Mouse (Mus musculus): ENCODE data around the gene Rab38. TPM values are rescaled to one million over a fixed set of nuclear protein-coding genes. Genes with fewer than 3 reads are reported as not detected.

Rab38 gene
- polyA plus RNA-seq, 1 experiment, result 2.0 TPM

- H3K4me3 ChIP-seq (ENCODE audit: control insufficient read depth, insufficient read depth, low read length), result no peak overlapping the region
- TF ChIP-seq CTCF (IDR thresholded peaks at IDR 0.05; ENCODE audit: borderline replicate concordance, control insufficient read depth, extremely low read depth, insufficient read depth, low read length, poor library complexity) (no peak), POLR2A (IDR thresholded peaks at IDR 0.05; ENCODE audit: control insufficient read depth, extremely low read depth, insufficient read depth, low read length, poor library complexity) (no peak)
- no peaks in the 10 kb centered on the region for H3K36me3 ChIP-seq (ENCODE audit: control insufficient read depth, insufficient read depth, low read length)
- DNase-seq, result no peak
- WGBS, result 6% methylated on average over 2 of the region's 2 CpGs
- no peaks in the 10 kb centered on the region for H3K4me1 ChIP-seq (replicated peaks; ENCODE audit: control insufficient read depth, insufficient read depth, low read length)
- no peak overlapping the region for H3K27ac ChIP-seq (ENCODE audit: control insufficient read depth, insufficient read depth, low read length)
- H3K27me3 ChIP-seq (ENCODE audit: control insufficient read depth, insufficient read depth, low read length), result no peaks in the 10 kb centered on the region
Observed at GRCm38 (mm10) chr7:88423889-88424288, 6.2 kb upstream of the Rab38 start.

DNA sequence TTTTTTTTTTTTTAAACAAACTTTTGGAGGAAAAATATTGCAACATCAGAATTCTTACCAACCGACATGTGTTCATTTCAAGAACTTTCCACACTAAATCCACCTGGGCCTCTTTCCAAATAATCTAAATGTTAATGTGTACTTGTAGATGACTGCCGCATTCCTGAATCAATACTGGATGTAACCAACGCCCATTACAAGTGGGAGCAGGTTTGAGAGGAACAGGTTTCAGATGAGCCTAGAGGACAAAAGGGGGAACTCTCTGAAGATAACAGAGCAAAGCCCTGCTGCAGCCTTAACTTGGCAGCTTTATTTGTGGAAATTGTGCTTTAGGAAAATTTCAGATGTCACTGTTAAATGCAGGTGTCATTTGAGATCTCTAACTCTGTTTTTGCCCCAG is 4.3 kb upstream of the Rab38 start:
- no peaks in the 10 kb centered on the region; the same call in 1 of the 2 replicates for H3K27me3 ChIP-seq (ENCODE audit: control insufficient read depth, insufficient read depth, low read length)
- no peak overlapping the region for H3K27ac ChIP-seq (ENCODE audit: control insufficient read depth, insufficient read depth, low read length)
- H3K4me3 ChIP-seq (ENCODE audit: control insufficient read depth, insufficient read depth, low read length), result no peak overlapping the region
- no peak for TF ChIP-seq CTCF (IDR thresholded peaks at IDR 0.05; ENCODE audit: borderline replicate concordance, control insufficient read depth, extremely low read depth, insufficient read depth, low read length, poor library complexity)
- no peak for TF ChIP-seq POLR2A (IDR thresholded peaks at IDR 0.05; ENCODE audit: control insufficient read depth, extremely low read depth, insufficient read depth, low read length, poor library complexity)
- DNase-seq, result no peak
- no peaks in the 10 kb centered on the region for H3K36me3 ChIP-seq (ENCODE audit: control insufficient read depth, insufficient read depth, low read length)
- WGBS, result 90% methylated on average over 3 of the region's 3 CpGs
- 0 out of 2 replicates have a peak, but pooled peaks cover 4% of the 10 kb centered on the region for H3K4me1 ChIP-seq (replicated peaks; ENCODE audit: control insufficient read depth, insufficient read depth, low read length)

DNA sequence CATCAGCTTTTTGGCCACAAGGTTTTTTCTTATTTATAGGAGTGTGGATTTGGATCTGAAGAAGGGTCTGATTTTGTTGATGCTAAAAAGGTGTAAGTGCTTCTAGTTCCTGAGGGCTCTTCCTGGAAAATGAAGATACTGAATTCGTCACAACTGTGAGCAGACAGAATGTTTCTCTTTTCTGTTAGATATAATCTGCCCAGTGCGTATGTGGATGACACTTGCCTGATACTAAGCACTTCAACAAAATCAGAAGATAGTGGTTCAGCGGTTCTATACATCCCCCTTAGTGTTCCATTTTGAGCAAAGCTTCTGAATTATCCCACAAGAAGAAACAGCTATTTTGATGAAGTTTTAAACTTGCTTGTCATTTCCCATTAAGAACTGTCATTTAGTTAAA is 2.6 kb upstream of the Rab38 start:
- no peak for DNase-seq

DNA sequence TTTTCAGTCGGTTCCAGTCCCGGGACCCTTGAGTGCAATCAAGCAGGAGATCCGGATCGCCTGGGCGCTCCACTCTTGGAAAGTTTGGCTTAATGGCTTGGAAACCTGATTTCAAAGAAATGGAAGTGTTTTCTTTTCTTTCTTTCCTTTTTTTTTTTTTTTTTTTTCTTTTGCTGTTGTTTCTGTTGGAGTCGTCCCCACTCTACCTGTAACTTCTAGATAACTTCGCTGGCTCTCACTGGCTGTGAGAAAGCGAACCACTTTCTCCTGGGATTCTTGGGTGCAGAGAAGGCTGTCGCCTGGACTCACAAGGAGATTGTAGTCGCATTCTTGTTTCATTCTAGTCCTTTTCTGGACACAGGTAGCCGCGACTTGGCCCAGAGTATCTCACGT is 615 bp downstream of the Rab38 start:
- no peak for DNase-seq
- Histone ChIP-seq H3K4me1 (replicated peaks; ENCODE audit: control insufficient read depth, insufficient read depth, low read length) (0 out of 2 replicates have a peak, but pooled peaks cover 4% of the 10 kb centered on the region), H3K27ac (ENCODE audit: control insufficient read depth, insufficient read depth, low read length) (no peak overlapping the region), H3K36me3 (ENCODE audit: control insufficient read depth, insufficient read depth, low read length) (no peaks in the 10 kb centered on the region), H3K27me3 (ENCODE audit: control insufficient read depth, insufficient read depth, low read length) (no peaks in the 10 kb centered on the region; the same call in 1 of the 2 replicates), H3K4me3 (ENCODE audit: control insufficient read depth, insufficient read depth, low read length) (peak overlapping the region; percentile 36)
- 6% methylated on average over 13 of the region's 13 CpGs for WGBS
- TF ChIP-seq POLR2A (IDR thresholded peaks at IDR 0.05; ENCODE audit: control insufficient read depth, extremely low read depth, insufficient read depth, low read length, poor library complexity), result no peak
- no peak for TF ChIP-seq CTCF (IDR thresholded peaks at IDR 0.05; ENCODE audit: borderline replicate concordance, control insufficient read depth, extremely low read depth, insufficient read depth, low read length, poor library complexity)

More for the DNA sequence above, 2.6 kb upstream of the Rab38 start:
- H3K4me1 ChIP-seq (replicated peaks; ENCODE audit: control insufficient read depth, insufficient read depth, low read length), result 0 out of 2 replicates have a peak, but pooled peaks cover 4% of the 10 kb centered on the region
- 89% methylated on average over 3 of the region's 3 CpGs for WGBS
- no peaks in the 10 kb centered on the region; the same call in 1 of the 2 replicates for H3K27me3 ChIP-seq (ENCODE audit: control insufficient read depth, insufficient read depth, low read length)
- H3K27ac ChIP-seq (ENCODE audit: control insufficient read depth, insufficient read depth, low read length), result no peak overlapping the region
- H3K4me3 ChIP-seq (ENCODE audit: control insufficient read depth, insufficient read depth, low read length), result no peak overlapping the region
- no peak for TF ChIP-seq CTCF (IDR thresholded peaks at IDR 0.05; ENCODE audit: borderline replicate concordance, control insufficient read depth, extremely low read depth, insufficient read depth, low read length, poor library complexity)
- TF ChIP-seq POLR2A (IDR thresholded peaks at IDR 0.05; ENCODE audit: control insufficient read depth, extremely low read depth, insufficient read depth, low read length, poor library complexity), result no peak
- no peaks in the 10 kb centered on the region for H3K36me3 ChIP-seq (ENCODE audit: control insufficient read depth, insufficient read depth, low read length)

DNA sequence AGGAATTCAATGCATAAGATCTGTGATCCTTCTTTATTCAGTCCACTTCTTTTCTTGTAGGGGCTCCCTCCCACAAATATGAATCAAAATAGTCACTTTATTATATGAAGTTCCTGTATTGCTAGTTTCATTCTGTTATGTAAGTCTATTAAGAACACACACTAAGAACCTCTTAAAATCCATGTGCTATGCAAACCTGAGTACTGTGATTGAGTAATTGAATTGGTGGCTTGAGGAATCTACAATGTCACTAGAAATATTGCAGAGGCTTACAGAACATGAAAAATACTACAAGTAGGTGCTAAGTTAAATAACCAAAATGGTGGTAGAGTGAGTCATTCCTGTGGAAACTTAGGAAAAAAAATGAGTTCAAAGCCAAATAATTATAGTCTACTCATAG is 10.2 kb downstream of the Rab38 start:
- H3K27ac ChIP-seq (ENCODE audit: control insufficient read depth, insufficient read depth, low read length), result no peak overlapping the region
- no peaks in the 10 kb centered on the region for H3K36me3 ChIP-seq (ENCODE audit: control insufficient read depth, insufficient read depth, low read length)
- H3K4me1 ChIP-seq (replicated peaks; ENCODE audit: control insufficient read depth, insufficient read depth, low read length), result no peaks in the 10 kb centered on the region
- no peak for TF ChIP-seq CTCF (IDR thresholded peaks at IDR 0.05; ENCODE audit: borderline replicate concordance, control insufficient read depth, extremely low read depth, insufficient read depth, low read length, poor library complexity)
- no peak for TF ChIP-seq POLR2A (IDR thresholded peaks at IDR 0.05; ENCODE audit: control insufficient read depth, extremely low read depth, insufficient read depth, low read length, poor library complexity)
- DNase-seq, result no peak
- H3K27me3 ChIP-seq (ENCODE audit: control insufficient read depth, insufficient read depth, low read length), result no peaks in the 10 kb centered on the region
- no peak overlapping the region for H3K4me3 ChIP-seq (ENCODE audit: control insufficient read depth, insufficient read depth, low read length)

GRCm38 (mm10) chr7:88442649-88443048 is 12.6 kb downstream of the Rab38 start:
- no peak for DNase-seq
- Histone ChIP-seq H3K27ac (ENCODE audit: control insufficient read depth, insufficient read depth, low read length) (no peak overlapping the region), H3K4me1 (replicated peaks; ENCODE audit: control insufficient read depth, insufficient read depth, low read length) (no peaks in the 10 kb centered on the region), H3K36me3 (ENCODE audit: control insufficient read depth, insufficient read depth, low read length) (no peaks in the 10 kb centered on the region), H3K27me3 (ENCODE audit: control insufficient read depth, insufficient read depth, low read length) (no peaks in the 10 kb centered on the region), H3K4me3 (ENCODE audit: control insufficient read depth, insufficient read depth, low read length) (no peak overlapping the region)
- TF ChIP-seq POLR2A (IDR thresholded peaks at IDR 0.05; ENCODE audit: control insufficient read depth, extremely low read depth, insufficient read depth, low read length, poor library complexity) (no peak), CTCF (IDR thresholded peaks at IDR 0.05; ENCODE audit: borderline replicate concordance, control insufficient read depth, extremely low read depth, insufficient read depth, low read length, poor library complexity) (no peak)

- no peak for TF ChIP-seq CTCF (IDR thresholded peaks at IDR 0.05; ENCODE audit: borderline replicate concordance, control insufficient read depth, extremely low read depth, insufficient read depth, low read length, poor library complexity)
- TF ChIP-seq POLR2A (IDR thresholded peaks at IDR 0.05; ENCODE audit: control insufficient read depth, extremely low read depth, insufficient read depth, low read length, poor library complexity), result no peak
- Histone ChIP-seq H3K4me3 (ENCODE audit: control insufficient read depth, insufficient read depth, low read length) (no peak overlapping the region), H3K27me3 (ENCODE audit: control insufficient read depth, insufficient read depth, low read length) (no peaks in the 10 kb centered on the region), H3K4me1 (replicated peaks; ENCODE audit: control insufficient read depth, insufficient read depth, low read length) (no peaks in the 10 kb centered on the region), H3K27ac (ENCODE audit: control insufficient read depth, insufficient read depth, low read length) (no peak overlapping the region), H3K36me3 (ENCODE audit: control insufficient read depth, insufficient read depth, low read length) (no peaks in the 10 kb centered on the region)
- WGBS, result 93% methylated on average over 4 of the region's 4 CpGs
- no peak for DNase-seq
Observed at GRCm38 (mm10) chr7:88443435-88443834, 13.4 kb downstream of the Rab38 start.
